Mouse (Mus musculus): Measurements from ENCODE around the gene Fen1.

Fen1 gene

GRCm38 (mm10) chr19:10203848-10204615 is at the start of gene Fen1, which contains the start of gene Tmem258:
Fen1 (minus strand) TSS chr19:10204169.
Tmem258 (plus strand) TSS chr19:10204014.
- in situ Hi-C loops (cut with MboI, MseI): no loop called here

- in situ Hi-C loops (cut with MboI, MseI): no loop called here
Observed at GRCm38 (mm10) chr19:10248128-10248527, 44.2 kb upstream of the Fen1 start.

- in situ Hi-C loops (cut with MboI, MseI): no loop called here
Observed at GRCm38 (mm10) chr19:10247165-10247564, 43.2 kb upstream of the Fen1 start.

DNA sequence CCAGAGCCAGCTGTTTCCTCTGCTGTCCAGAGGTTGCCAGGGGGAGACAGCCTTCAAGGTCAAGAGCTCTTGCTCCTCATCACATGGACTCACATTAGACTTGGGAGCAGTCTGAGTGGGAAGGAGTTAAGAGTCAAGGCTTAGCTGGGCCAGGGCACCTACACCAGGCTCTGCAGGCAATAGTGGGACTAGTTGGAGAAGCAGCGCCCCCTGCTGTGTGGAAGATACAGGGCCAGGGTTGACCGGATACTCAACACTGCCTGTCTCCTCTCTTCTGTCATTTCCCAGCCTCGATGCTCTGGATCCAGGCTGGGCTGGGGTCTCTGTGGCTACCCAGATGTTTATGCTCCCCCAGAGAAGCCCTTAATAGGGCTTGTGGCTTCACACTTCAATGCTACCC is 40.2 kb upstream of the Fen1 start:
- in situ Hi-C loops (cut with MboI, MseI): no loop called here

DNA sequence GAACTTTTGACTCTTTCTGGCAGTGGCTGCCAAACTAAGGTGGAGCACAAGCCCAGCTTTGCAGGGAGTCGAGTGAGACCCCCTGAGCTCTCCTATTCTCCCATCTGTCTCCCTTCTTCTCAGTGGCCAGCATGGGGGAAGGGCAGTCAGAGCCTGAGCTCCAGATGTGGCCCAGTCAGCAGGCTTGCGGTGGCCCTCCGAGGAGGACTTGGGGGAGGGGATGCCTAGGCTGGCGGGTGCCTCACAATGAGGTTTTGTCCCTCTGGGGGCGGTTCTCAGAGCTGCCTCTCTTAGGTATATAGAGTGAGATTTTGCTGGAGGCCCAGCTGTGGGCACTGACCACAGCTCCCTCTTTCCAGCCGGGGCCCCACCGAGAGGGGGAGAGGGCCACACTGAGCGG is 38.9 kb upstream of the Fen1 start:
- in situ Hi-C loops (cut with MboI, MseI): no loop called here

DNA sequence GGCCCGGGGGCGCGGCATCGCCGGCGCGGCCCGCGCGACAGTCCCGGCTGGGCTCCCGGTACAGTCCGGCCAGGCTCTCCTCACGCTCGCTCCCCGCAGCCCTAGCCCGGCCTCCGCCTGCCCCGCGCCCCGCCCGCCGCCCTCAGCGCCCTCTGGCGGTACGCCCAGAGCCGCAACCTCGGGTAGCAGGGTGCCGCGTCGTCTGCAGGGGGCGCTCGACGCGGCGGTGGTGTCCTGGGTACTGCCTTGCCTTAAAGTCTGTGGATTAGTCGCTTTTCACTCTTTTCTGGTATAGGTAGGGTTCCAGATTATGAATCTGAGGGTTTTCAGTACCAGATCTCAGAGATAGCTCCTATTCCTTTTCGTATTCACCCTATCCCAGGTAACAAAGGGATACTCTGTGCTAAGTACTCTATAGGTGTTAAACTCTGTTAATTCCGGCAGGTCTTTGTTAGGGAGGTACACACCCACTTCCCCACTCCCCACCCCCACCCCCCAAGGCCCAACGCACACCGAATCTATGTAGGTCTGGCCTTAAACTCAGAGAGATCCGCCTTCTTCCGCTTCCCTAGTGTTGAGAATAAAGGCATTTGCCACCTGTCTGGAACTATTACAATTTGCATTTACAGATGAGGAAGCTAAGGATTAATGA is 36.8 kb upstream of the Fen1 start, which contains the start of gene Myrf:
Gene Myrf (minus strand): TSS at position 95 of the 652 bp plus-strand sequence.
- in situ Hi-C loops (cut with MboI, MseI): no loop called here

DNA sequence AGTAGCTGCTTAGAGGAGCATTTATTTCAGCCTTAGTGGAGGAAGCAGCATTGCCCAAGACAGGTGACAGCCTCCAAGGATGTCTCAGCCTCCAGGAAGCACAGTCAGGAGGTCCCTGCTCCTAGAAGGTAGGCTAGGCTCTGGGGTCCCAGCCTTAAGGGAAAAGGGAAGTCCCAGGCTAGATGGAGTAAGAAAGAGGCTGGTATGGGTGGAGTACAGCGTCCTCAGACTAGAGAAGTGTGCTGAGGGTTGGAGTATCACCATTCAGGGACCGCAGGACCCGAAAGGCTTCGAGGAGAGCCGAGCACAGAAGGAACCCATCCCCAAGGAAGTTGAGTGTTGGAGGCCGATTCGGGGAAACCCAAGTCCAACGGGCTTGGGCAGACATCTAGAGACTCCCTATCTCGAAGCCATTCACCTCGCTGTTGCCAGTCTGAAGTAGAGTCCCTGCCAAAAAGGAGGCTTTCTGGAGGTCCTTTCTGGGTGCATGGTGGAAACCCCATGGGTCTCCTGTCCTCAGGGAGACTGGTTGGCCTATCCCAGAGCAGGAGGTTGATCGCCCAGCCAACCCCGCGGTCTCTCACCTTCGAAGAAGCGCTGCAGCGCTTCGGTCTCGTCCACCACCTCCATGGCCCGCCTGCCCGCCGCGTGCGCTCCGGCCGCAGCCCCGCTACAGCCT is 36.1 kb upstream of the Fen1 start:
- in situ Hi-C loops (cut with MboI, MseI): no loop called here

- in situ Hi-C loops (cut with MboI, MseI): no loop called here
Observed at GRCm38 (mm10) chr19:10239419-10239818, 35.5 kb upstream of the Fen1 start.

DNA sequence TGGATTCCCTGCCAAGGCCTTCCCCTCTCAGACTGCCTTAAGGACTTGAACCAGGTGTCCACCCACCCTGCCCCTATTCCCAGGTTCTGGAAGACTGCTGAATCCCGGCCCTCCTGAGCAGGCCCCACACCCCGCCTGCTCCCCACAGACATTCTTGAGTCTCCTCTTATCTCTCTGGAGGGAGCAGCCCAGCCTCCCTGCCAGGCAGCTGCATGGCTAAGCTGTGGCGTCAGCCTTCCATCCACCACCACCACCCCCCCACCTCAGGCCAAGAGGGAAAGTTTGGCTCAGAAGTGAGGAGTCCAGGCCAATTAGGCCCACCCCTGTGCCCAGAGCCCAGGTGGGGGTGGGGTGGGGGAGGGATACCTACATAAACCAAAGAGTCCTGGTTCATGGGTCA is 34.5 kb upstream of the Fen1 start:
- in situ Hi-C loops (cut with MboI, MseI): no loop called here

DNA sequence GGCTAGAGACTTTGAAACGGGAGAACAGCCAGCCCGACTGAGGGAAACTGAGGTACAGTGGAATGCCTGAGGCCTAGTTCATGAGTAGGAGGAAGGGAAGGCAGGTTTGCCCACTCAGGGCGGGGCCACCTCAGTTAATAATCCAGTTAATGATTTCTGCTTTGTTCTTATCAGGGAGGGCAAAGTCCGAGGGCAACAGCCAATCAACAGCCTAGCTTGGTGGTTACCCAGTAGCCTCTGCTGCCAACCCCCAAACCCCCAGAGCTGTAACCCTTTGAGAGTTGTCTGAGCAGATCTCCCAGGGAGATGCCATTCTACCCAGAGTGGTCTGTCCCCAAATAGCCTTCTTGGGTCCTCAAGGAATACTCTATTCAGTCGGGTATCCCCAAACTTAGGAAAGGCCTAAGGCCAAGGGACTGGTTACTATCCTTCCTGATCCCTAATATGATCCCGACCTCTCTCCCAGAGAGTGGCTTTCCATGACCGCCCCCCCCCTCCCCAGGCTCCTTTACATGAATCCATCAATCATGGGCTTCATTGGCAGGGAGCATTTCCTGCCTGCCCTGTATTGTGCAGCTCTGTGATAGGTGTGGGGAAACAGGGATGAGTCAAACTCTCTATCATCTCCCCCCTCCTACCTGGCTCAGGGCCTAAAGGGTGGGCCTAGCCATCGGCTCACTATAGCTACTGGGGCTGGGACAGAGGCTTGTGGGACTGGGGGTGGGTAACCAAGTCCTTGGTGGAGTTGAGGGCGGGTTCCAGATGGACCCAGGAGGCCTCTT is 32.0 kb upstream of the Fen1 start:
- in situ Hi-C loops (cut with MboI, MseI): no loop called here

GRCm38 (mm10) chr19:10232327-10233017 is 28.5 kb upstream of the Fen1 start:
- in situ Hi-C loops (cut with MboI, MseI): no loop called here

- in situ Hi-C loops (cut with MboI, MseI): no loop called here
Observed at GRCm38 (mm10) chr19:10231871-10232270, 27.9 kb upstream of the Fen1 start.

DNA sequence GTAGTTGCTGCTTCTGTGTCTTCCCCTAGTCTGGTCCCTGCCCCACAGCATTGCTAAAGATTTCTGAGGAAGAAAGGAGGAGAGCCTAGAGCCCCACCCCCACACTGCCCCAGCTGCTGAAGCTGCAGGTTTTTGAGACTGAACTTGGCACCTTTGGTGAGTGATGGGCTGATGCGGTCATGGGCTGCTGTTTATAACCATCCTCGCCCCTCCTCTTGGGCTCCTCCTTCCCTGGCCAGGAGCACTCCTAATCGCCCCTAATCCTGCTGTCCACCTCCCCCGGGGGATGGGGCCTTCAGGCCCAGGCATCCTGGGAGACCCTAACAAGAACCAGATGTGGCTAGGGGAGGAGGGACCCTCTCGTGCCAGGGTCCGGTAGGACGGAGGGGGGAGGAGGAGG is 27.0 kb upstream of the Fen1 start:
- in situ Hi-C loops (cut with MboI, MseI): no loop called here

DNA sequence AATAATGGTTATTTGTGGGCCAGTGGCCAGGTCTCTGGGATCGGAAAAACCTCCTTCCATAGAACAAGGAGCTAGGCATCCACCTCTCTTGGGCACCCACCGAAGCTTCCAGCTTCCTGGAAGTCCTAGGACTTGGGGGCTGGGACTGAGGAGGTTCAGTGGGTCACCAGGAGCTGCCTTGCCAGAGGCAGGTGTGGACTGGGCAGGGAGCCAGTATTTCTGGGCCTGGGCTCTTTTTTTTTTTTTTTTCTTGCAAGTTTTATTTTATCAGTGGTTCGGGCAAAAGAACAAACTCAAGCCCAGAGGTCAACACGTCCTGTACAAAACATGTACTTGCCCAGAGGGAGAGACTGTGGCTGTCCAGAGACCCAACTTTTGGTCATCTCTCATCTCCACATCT is 21.8 kb upstream of the Fen1 start:
- in situ Hi-C loops (cut with MboI, MseI): no loop called here

- in situ Hi-C loops (cut with MboI, MseI): no loop called here
Observed at GRCm38 (mm10) chr19:10224637-10225453, 20.9 kb upstream of the Fen1 start.

- in situ Hi-C loops (cut with MboI, MseI): no loop called here
Observed at GRCm38 (mm10) chr19:10223561-10223960, 19.6 kb upstream of the Fen1 start.

GRCm38 (mm10) chr19:10222656-10223055 is 18.7 kb upstream of the Fen1 start:
- in situ Hi-C loops (cut with MboI, MseI): no loop called here

DNA sequence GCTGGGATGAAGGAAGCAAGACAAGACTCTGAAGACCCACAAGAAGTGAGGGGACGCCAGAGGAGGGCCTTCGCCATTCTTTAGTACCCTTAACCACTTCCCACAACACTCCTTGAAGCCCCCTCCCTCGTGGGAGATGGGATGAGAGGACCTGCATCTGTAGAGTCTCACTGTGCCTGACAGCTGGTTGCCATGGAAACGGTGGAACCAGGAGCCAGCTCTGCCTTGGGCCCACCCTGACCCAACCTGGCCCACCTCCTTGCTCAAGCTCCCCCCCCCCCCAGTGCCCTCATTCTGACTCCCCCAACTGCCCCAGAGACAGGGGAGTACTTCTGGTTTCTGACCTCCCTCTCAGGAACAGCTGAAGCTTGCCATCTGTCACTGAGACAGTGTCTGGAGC is 17.6 kb upstream of the Fen1 start:
- in situ Hi-C loops (cut with MboI, MseI): no loop called here

- in situ Hi-C loops (cut with MboI, MseI): loop anchor here (5.0 kb wide), 1 partner anchor 83 kb away; the partner anchor contains the start of gene Dagla
Observed at GRCm38 (mm10) chr19:10219593-10219992, 15.6 kb upstream of the Fen1 start.

DNA sequence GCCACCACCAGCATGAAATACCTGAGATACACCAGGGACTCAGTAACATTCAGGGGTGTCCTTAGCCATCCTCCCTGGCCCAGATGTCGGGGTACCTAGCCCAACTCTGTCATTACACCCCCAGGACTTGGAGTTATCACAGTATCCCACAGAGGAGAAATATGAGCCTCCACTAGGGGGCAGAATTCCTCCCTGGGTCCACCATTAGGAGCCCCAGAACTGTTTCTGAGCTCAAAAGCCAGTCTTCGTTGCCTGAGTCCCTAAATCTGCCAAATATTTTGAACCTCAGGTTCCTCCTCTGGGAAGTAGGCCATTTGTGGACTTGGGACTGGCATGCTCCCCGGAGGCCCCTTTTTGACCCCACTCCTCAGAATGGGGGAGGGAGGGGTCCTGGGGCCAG is 15.1 kb upstream of the Fen1 start:
- in situ Hi-C loops (cut with MboI, MseI): loop anchor here (5.0 kb wide), 1 partner anchor 83 kb away; the partner anchor contains the start of gene Dagla
